In the genomic region with DNA sequence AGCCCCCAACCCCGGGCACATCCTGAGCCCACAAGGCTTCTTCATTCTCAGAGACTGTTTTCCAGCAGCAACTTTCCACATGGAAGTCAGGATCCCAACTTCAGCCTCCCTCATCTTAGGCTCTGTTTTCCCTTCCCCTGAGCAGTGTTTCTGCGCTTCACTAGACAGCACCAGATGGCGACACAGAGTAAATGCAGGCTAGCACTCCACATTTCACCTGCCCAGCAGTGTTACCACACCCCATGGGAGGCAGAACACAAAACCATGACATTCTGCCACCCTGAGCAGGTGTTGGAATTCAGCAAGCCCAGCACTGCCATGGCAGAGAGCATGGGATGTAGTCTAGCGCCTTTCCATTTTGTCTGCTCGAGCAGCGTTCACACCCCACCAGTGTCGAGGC, we compare ENCODE assay signal across 11 mouse cellular contexts. TPM values are rescaled to one million over a fixed set of nuclear protein-coding genes. Genes with fewer than 3 reads are reported as not detected.
DNase-seq lines count a peak whose midpoint lies in the region; TF ChIP-seq lines count a peak whose summit lies in the region.
"Had no signal": no experiment of that assay in that cellular context is flagged by ENCODE, and none has a peak within 500 bp of the region (broad histone marks: within the 10 kb centered on the region; RNA-seq: fewer than 3 reads in every experiment).

No protein-coding gene starts in this region.

- TF ChIP-seq POLR2A in cerebellum, adult 2 months (IDR thresholded peaks at IDR 0.05; ENCODE audit: borderline replicate concordance, insufficient read depth, low read length) = no peak

- no peak overlapping the region for H3K27ac ChIP-seq in cerebellum, adult 2 months (ENCODE audit: insufficient read depth, low read length)
- H3K27ac ChIP-seq: midbrain, embryonic 15.5 days had no signal

- no peak overlapping the region for H3K4me3 ChIP-seq in cerebellum, adult 2 months (replicated peaks; ENCODE audit: insufficient read depth, low read depth, low read length)
- H3K4me3 ChIP-seq: midbrain, embryonic 15.5 days had no signal

- H3K4me1 ChIP-seq in cerebellum, adult 2 months (ENCODE audit: control insufficient read depth, insufficient read depth, low read length) = no peaks in the 10 kb centered on the region
- H3K4me1 ChIP-seq: midbrain, embryonic 15.5 days had no signal

- no peaks in the 10 kb centered on the region for H3K27me3 ChIP-seq in cerebellum, adult 2 months (ENCODE audit: control insufficient read depth, insufficient read depth, low read length)
- H3K27me3 ChIP-seq: midbrain, embryonic 15.5 days had no signal

- WGBS in cerebellum, adult 2 months = 80% methylated on average over 7 of the region's 7 CpGs

- peak; percentile 37 for DNase-seq in heart, postnatal 4 days
- DNase-seq in heart, adult 9 months (ENCODE audit: low spot score in 2 of 2) = no peak
- DNase-seq in right cerebral cortex, postnatal 25 days = peak; percentile 12
- DNase-seq in right cerebral cortex, postnatal 36 days (ENCODE audit: low spot score in 2 of 2) = no peak
- peak; percentile 28 for DNase-seq in embryo, embryonic 9.5 days (ENCODE audit: extremely low spot score)
- DNase-seq in cerebellum, adult 2 months = no peak
- DNase-seq in adrenal gland, adult 8-10 months = no peak
- DNase-seq: adrenal gland, postnatal 10 days; kidney, postnatal 25 days; left cerebral cortex, postnatal 4 days had no signal

- TF ChIP-seq CTCF in cerebellum, adult 2 months (IDR thresholded peaks at IDR 0.05; ENCODE audit: borderline replicate concordance, insufficient read depth, low read depth, low read length) = no peak

RNA-seq across cellular contexts. Expression of a gene that starts 14.7 kb away (rescaled TPM):
- total RNA-seq in heart, postnatal 4 days (2021) = 10 to 100 TPM; 85.6 to 96.9 TPM
- 90.0 and 90.4 TPM in 2 replicates for polyA plus RNA-seq in cerebellum, adult 2 months (2012; rRNA removed)
- 100 to 1,000 TPM in 2 of 4 experiments, 10 to 100 TPM in 2; 96.5 to 124 (median 111) TPM for total RNA-seq in adrenal gland, adult 8-10 months (2022)

Comparison
In these comparisons a context has a peak if more than half of its experiments do, and no peak if none do; other contexts are left out.
1. DNase-seq: peak in heart, postnatal 4 days (single experiment), right cerebral cortex, postnatal 25 days (single experiment) and embryo, embryonic 9.5 days (single experiment); none in heart, adult 9 months (0 of 2), right cerebral cortex, postnatal 36 days (0 of 2), cerebellum, adult 2 months (0 of 2) and adrenal gland, adult 8-10 months (single experiment).